Mouse (Mus musculus): Measurements from ENCODE around the gene Sprr2a2.
"Not testable (repeated sequence)": the region's sequence is repeated elsewhere in the genome, so short reads cannot be mapped to it uniquely, and the experiment has no call there.

Gene Sprr2a2

GRCm38 (mm10) chr3:92215569-92215968 is at the start of gene Sprr2a2, which contains the start of gene Sprr2a1:
TSS of gene Sprr2a2 (plus strand) at chr3:92215920.
TSS of gene Sprr2a1 (plus strand) at chr3:92215799.
- not testable (repeated sequence) for DNase-seq

GRCm38 (mm10) chr3:92169847-92170246 is 45.9 kb upstream of the Sprr2a2 start:
- DNase-seq = no peak

- no peak for DNase-seq
Observed at GRCm38 (mm10) chr3:92176880-92177279, 38.8 kb upstream of the Sprr2a2 start.

GRCm38 (mm10) chr3:92195512-92196200 is 20.1 kb upstream of the Sprr2a2 start:
- no peak for DNase-seq

- DNase-seq = not testable (repeated sequence)
Observed at GRCm38 (mm10) chr3:92211133-92211925, 4.4 kb upstream of the Sprr2a2 start.

- DNase-seq = not testable (repeated sequence)
Observed at GRCm38 (mm10) chr3:92212059-92212458, 3.7 kb upstream of the Sprr2a2 start.

GRCm38 (mm10) chr3:92213651-92214050 is 2.1 kb upstream of the Sprr2a2 start:
- DNase-seq = not testable (repeated sequence)

- not testable (repeated sequence) for DNase-seq
Observed at GRCm38 (mm10) chr3:92219031-92219430, 3.3 kb downstream of the Sprr2a2 start.

GRCm38 (mm10) chr3:92223708-92224107 is 8.0 kb downstream of the Sprr2a2 start:
- DNase-seq = not testable (repeated sequence)

- not testable (repeated sequence) for DNase-seq
Observed at GRCm38 (mm10) chr3:92227410-92227809, 11.7 kb downstream of the Sprr2a2 start.

GRCm38 (mm10) chr3:92236463-92237189 is 20.9 kb downstream of the Sprr2a2 start:
- not testable (repeated sequence) for DNase-seq

- DNase-seq = not testable (repeated sequence)
Observed at GRCm38 (mm10) chr3:92238736-92239135, 23.0 kb downstream of the Sprr2a2 start.

- DNase-seq = not testable (repeated sequence)
Observed at GRCm38 (mm10) chr3:92239197-92239596, 23.5 kb downstream of the Sprr2a2 start.

GRCm38 (mm10) chr3:92244833-92245232 is 29.1 kb downstream of the Sprr2a2 start:
- DNase-seq = not testable (repeated sequence)

GRCm38 (mm10) chr3:92246245-92246644 is 30.5 kb downstream of the Sprr2a2 start:
- not testable (repeated sequence) for DNase-seq

- DNase-seq = not testable (repeated sequence)
Observed at GRCm38 (mm10) chr3:92248494-92248893, 32.8 kb downstream of the Sprr2a2 start.

- DNase-seq = not testable (repeated sequence)
Observed at GRCm38 (mm10) chr3:92250450-92250849, 34.7 kb downstream of the Sprr2a2 start.

GRCm38 (mm10) chr3:92253860-92254259 is 38.1 kb downstream of the Sprr2a2 start:
- not testable (repeated sequence) for DNase-seq

- DNase-seq = not testable (repeated sequence)
Observed at GRCm38 (mm10) chr3:92258526-92258925, 42.8 kb downstream of the Sprr2a2 start.

- DNase-seq = not testable (repeated sequence)
Observed at GRCm38 (mm10) chr3:92263462-92263861, 47.7 kb downstream of the Sprr2a2 start.

GRCm38 (mm10) chr3:92271414-92271985 is 55.8 kb downstream of the Sprr2a2 start:
- DNase-seq = not testable (repeated sequence)

- DNase-seq = not testable (repeated sequence)
Observed at GRCm38 (mm10) chr3:92273504-92273903, 57.8 kb downstream of the Sprr2a2 start.

GRCm38 (mm10) chr3:92274018-92274417 is 58.3 kb downstream of the Sprr2a2 start:
- DNase-seq = not testable (repeated sequence)
